Mouse (Mus musculus) frontal cortex, adult 2 months (tissue): ENCODE results near the gene Rhox2f. TPM values are rescaled to one million over a fixed set of nuclear protein-coding genes. Genes with fewer than 3 reads are reported as not detected.
"Not testable (repeated sequence)": the region's sequence is repeated elsewhere in the genome, so short reads cannot be mapped to it uniquely, and the experiment has no call there.

Experiments used
- DNase-seq, 2 experiments: peaks; one replicate each; pipeline ENCODE4 v3.0.0; 2022; ENCODE audit warnings: low spot score in 1 of 2; ENCODE audit errors: extremely low spot score in 1 of 2
- polyA plus RNA-seq: library from polyadenylated mRNA; depleted of rRNA; stranded (reverse); fragments of >200 nt; gene quantifications from 2 replicates; pipeline ENCODE4 v1.2.3, GENCODE M21; 2012; rRNA removed

Rhox2f gene
- polyA plus RNA-seq = not detected in 2 replicates

- not testable (repeated sequence) for DNase-seq
Observed at GRCm38 (mm10) chrX:37571105-37571504, at the start of gene Rhox2f. TSS of gene Rhox2f (plus strand) at chrX:37571405.

- DNase-seq = not testable (repeated sequence)
Observed at GRCm38 (mm10) chrX:37530152-37530551, 41.1 kb upstream of the Rhox2f start, which contains the start of gene Rhox2e. TSS of gene Rhox2e (plus strand) at chrX:37530452.

- not testable (repeated sequence) for DNase-seq
Observed at GRCm38 (mm10) chrX:37541719-37542118, 29.5 kb upstream of the Rhox2f start, which contains the start of gene Rhox3e. TSS of gene Rhox3e (plus strand) at chrX:37542019.

- not testable (repeated sequence) for DNase-seq
Observed at GRCm38 (mm10) chrX:37557112-37557511, 14.1 kb upstream of the Rhox2f start, which contains the start of gene Rhox4e. TSS of gene Rhox4e (plus strand) at chrX:37557412.

- not testable (repeated sequence) for DNase-seq
Observed at GRCm38 (mm10) chrX:37572638-37573037, 1.4 kb downstream of the Rhox2f start.

GRCm38 (mm10) chrX:37580692-37581091 lies 9.5 kb downstream of the Rhox2f start, which contains the start of gene Rhox3f:
TSS of gene Rhox3f (plus strand) at chrX:37580992.
- DNase-seq = not testable (repeated sequence)

- not testable (repeated sequence) for DNase-seq
Observed at GRCm38 (mm10) chrX:37607604-37608003, 36.4 kb downstream of the Rhox2f start, which contains the start of gene Rhox4f. TSS of gene Rhox4f (minus strand) at chrX:37607704.

Other genes starting within 250 kb of the Rhox2f start
- gene Rhox3a2, start 191.4 kb upstream of the Rhox2f start, polyA plus RNA-seq = not detected in 2 replicates
- not detected in 2 replicates for gene Rhox4a2, start 180.6 kb upstream of the Rhox2f start, polyA plus RNA-seq
- not detected in 2 replicates for gene Rhox2b, start 159.3 kb upstream of the Rhox2f start, polyA plus RNA-seq
- not detected in 2 replicates for gene Rhox4b, start 138.9 kb upstream of the Rhox2f start, polyA plus RNA-seq
- not detected in 2 replicates for gene Rhox2c, start 117.7 kb upstream of the Rhox2f start, polyA plus RNA-seq
- not detected in 2 replicates for gene Rhox3c, start 112.8 kb upstream of the Rhox2f start, polyA plus RNA-seq
- not detected in 2 replicates for gene Rhox4c, start 91.1 kb upstream of the Rhox2f start, polyA plus RNA-seq
- gene Rhox2d, start 78.0 kb upstream of the Rhox2f start, polyA plus RNA-seq = not detected in 2 replicates
- gene Rhox4d, start 57.0 kb upstream of the Rhox2f start, polyA plus RNA-seq = not detected in 2 replicates
- not detected in 2 replicates for gene Rhox2e, start 41.0 kb upstream of the Rhox2f start, polyA plus RNA-seq
- not detected in 2 replicates for gene Rhox3e, start 29.4 kb upstream of the Rhox2f start, polyA plus RNA-seq
- gene Rhox4e, start 14.0 kb upstream of the Rhox2f start, polyA plus RNA-seq = not detected in 2 replicates
- gene Rhox3f, start 9.6 kb downstream of the Rhox2f start, polyA plus RNA-seq = not detected in 2 replicates
- gene Rhox4f, start 36.3 kb downstream of the Rhox2f start, polyA plus RNA-seq = not detected in 2 replicates
- not detected in 2 replicates for gene Rhox3g, start 57.2 kb downstream of the Rhox2f start, polyA plus RNA-seq
- not detected in 2 replicates for gene Rhox2g, start 72.1 kb downstream of the Rhox2f start, polyA plus RNA-seq
- gene Rhox4g, start 79.9 kb downstream of the Rhox2f start, polyA plus RNA-seq = not detected in 2 replicates
- not detected in 2 replicates for gene Rhox3h, start 97.4 kb downstream of the Rhox2f start, polyA plus RNA-seq
- gene Rhox2h, start 101.9 kb downstream of the Rhox2f start, polyA plus RNA-seq = not detected in 2 replicates
- gene Rhox5, start 233.4 kb downstream of the Rhox2f start, polyA plus RNA-seq = 0.16 and 1.8 TPM in 2 replicates